Mouse (Mus musculus) layer of hippocampus, postnatal 25 days (tissue): ENCODE measurements around the gene Bcap31. TPM values are rescaled to one million over a fixed set of nuclear protein-coding genes. Genes with fewer than 3 reads are reported as not detected.

Source experiments
- total RNA-seq, 2 experiments: library from RNA; stranded (reverse); gene quantifications; 2 replicates each; pipeline ENCODE4 v1.2.3; 2021

Bcap31 gene
- total RNA-seq, 2 experiments from 2014 or later, result 78.9 to 83.0 TPM

Other genes starting within 250 kb of the Bcap31 start
- 10 to 100 TPM; 16.7 to 17.4 TPM for gene Bgn, start 232.6 kb downstream of the Bcap31 start, total RNA-seq
- 100 to 1,000 TPM; 145 to 149 TPM for gene Atp2b3, start 213.1 kb downstream of the Bcap31 start, total RNA-seq
- gene Dusp9, start 76.8 kb downstream of the Bcap31 start, total RNA-seq, result under 1 TPM; 0.47 to 0.54 TPM
- gene Pnck, start 56.1 kb downstream of the Bcap31 start, total RNA-seq, result 100 to 1,000 TPM; 115 to 135 TPM
- 100 to 1,000 TPM in 1 of 2 experiments, 10 to 100 TPM in 1; 88.3 to 110 TPM for gene Slc6a8, start 43.0 kb downstream of the Bcap31 start, total RNA-seq
- gene Abcd1, start 422 bp upstream of the Bcap31 start, total RNA-seq, result 10 to 100 TPM; 11.3 to 13.9 TPM
- gene Plxnb3, start 40.9 kb upstream of the Bcap31 start, total RNA-seq, result 10 to 100 TPM; 15.8 to 18.2 TPM
- 1 to 10 TPM; 4.3 to 8.7 TPM for gene Srpk3, start 58.2 kb upstream of the Bcap31 start, total RNA-seq
- gene Idh3g, start 70.7 kb upstream of the Bcap31 start, total RNA-seq, result 100 to 1,000 TPM; 189 to 199 TPM
- gene Ssr4, start 70.9 kb upstream of the Bcap31 start, total RNA-seq, result 10 to 100 TPM; 88.1 to 97.2 TPM
- gene Pdzd4, start 108.8 kb upstream of the Bcap31 start, total RNA-seq, result 100 to 1,000 TPM; 101 to 102 TPM
- not detected for gene Avpr2, start 175.9 kb upstream of the Bcap31 start, total RNA-seq
- 100 to 1,000 TPM; 125 to 140 TPM for gene L1cam, start 179.9 kb upstream of the Bcap31 start, total RNA-seq
- 1 to 10 TPM; 4.7 to 5.8 TPM for gene Arhgap4, start 205.7 kb upstream of the Bcap31 start, total RNA-seq
- gene Naa10, start 205.8 kb upstream of the Bcap31 start, total RNA-seq, result 10 to 100 TPM; 57.6 to 62.8 TPM
- 1 to 10 TPM; 3.6 to 4.2 TPM for gene Renbp, start 214.7 kb upstream of the Bcap31 start, total RNA-seq